Mouse (Mus musculus): ENCODE data around the gene Cgas.

Cgas gene

DNA sequence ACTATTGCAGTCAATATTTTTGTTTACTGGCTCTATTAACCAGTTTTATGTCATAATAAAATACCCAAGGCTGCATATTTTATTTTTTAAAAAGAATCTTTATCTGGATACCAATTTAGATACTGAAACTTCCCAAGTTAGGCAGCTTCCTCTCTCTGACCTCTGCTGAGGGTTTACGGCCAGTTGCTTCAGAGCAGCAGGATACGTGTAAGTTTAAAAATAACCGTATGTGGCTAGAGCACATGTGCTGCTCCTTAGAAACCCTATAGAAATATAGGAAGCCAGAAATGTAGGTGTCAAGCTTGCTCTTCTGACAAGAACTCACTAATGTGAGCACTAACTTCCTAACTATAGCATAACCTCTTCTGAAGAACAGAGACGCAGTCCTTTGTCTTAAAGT, 20.3 kb upstream of the Cgas start:
- in situ Hi-C loops (cut with MboI; ENCODE audit: low sequenced_read_pairs): no loop called here

DNA sequence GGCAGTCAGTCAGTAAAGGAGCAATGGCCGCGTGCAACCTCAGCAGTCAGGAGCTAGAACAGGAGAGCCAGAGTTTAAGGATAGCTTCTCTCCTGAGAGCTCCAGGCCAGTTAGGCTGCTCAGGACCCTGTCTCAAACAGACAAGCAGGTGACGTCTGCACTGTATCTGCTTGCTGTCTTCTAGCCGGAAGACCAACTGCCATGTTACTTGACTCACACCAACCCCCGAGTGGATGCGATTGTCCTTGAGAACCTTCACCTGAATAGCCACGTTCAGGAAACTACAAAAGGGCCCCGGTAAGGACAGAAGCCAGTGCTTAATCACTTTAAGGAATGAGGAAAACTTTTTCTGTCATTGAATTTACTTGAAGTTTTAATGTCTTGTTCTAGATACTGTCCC, 14.0 kb upstream of the Cgas start:
- in situ Hi-C loops (cut with MboI; ENCODE audit: low sequenced_read_pairs): no loop called here

DNA sequence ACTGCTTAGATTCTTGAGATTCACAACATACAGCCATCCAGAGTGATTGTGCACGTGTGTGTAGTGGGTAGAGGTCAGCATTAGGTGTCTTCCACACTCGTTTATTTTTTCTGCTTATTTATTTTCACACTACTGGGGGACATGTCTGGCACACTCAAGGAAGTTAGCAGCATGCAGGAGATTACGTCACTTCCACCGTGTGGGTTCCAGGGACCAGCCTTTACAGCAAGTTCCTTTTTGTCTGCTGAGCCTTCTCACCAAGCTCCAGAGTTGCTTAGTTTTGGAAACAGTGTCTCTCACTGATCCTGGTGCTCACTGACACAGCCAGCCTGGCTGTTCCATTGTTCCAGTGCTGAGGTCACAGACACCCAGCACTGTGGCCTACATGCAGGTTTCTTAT, 8.3 kb upstream of the Cgas start:
- in situ Hi-C loops (cut with MboI; ENCODE audit: low sequenced_read_pairs): no loop called here

DNA sequence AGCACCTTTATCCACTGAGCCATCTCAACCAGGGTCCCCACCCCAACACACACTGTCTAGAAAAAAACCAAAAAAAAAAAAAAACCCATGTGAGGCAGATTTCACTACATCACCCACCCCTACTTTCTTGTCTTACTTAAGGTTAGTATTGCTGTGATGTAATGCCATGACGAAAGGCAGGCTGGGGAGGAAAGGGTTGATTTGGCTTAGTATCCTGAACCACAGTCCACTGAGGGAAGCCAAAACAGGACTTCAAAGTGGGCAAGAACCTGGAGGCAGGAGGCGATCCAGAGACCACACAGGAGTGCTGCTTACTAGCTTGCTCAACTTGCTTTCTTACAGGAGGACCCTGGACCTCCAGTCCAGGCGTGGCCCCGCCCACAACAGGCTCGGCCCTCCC, 7.4 kb upstream of the Cgas start:
- in situ Hi-C loops (cut with MboI; ENCODE audit: low sequenced_read_pairs): no loop called here

DNA sequence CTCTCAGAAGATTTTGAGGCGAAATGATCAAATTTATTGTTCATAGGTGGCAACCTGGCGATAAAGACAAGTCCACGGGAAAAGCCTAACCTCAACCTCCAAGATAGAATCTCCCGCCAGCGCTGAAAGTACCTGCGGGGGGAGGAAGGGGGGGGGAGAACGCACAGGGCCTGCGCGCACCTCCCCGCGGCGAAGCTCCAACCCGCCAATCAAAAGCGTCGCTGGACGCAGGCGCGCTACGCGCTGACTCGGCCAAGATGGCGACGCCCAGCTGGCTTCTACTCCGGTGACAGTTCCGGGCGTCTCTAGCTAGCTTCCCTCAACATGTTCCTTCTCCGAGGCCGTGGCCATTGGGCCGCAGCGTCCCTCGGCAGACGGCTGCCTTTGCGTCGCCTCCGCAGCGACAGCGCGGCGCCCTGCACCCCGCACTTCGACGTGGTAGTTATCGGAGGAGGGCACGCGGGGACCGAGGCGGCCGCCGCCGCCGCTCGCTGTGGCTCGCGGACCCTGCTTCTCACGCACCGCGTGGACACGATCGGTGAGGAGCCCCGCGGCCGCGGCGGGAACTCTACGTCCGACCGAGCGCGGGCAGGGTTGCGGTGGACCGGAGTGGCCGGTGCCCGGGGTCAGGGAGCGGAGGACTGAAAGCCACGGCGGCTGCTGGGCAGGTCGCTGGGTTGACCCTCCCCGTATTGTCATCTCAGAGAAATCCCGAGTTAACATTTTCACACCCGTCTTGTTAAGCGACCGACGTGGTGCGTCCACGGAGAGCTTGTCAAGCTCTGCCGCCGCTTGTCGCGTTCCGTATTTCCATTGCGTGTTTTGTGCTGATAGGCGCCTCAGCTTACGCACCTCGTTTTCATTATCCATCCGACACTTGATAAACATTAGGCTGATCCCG, 5.2 kb upstream of the Cgas start, which contains the start of the genes Mto1 and Gm17324:
Mto1 (plus strand) TSS at position 236 of the 901 bp plus-strand sequence.
Gm17324 (minus strand) TSS at position 814 of the 901 bp plus-strand sequence.
- in situ Hi-C loops (cut with MboI; ENCODE audit: low sequenced_read_pairs): no loop called here

DNA sequence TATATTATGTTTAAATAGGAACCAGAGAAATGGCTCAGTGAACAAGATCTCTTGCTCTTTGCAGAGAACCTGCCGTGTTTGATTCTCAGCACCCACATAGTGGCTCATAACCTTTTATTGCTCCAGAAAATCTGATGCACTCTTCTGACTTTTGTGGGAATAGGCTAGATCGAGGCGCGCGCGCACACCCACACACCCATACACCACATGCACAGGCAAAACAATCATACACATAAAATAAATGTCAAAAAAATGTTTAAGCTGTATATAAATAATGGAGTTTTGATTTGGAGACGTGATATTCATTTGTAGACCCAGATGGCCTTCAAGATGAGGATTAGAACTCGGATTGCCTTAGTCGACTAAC, 4.6 kb upstream of the Cgas start:
- in situ Hi-C loops (cut with MboI; ENCODE audit: low sequenced_read_pairs): no loop called here

DNA sequence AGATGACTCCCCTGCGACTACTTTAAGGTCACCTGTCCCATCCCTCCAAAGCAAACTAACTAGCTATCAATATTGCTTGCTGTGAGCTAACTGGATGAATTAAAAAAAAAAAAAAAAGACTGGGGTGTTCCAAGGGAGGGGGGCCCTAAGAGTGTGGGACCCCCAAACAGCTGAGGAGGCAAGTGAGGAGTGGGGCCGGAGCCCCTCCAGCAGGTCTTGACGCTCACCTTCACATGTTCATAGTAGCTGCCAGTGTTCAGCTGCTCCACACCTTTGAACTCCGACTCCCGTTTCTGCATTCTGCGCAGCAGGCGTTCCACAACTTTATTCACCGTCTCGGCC, 829 bp downstream of the Cgas start:
- in situ Hi-C loops (cut with MboI; ENCODE audit: low sequenced_read_pairs): no loop called here

DNA sequence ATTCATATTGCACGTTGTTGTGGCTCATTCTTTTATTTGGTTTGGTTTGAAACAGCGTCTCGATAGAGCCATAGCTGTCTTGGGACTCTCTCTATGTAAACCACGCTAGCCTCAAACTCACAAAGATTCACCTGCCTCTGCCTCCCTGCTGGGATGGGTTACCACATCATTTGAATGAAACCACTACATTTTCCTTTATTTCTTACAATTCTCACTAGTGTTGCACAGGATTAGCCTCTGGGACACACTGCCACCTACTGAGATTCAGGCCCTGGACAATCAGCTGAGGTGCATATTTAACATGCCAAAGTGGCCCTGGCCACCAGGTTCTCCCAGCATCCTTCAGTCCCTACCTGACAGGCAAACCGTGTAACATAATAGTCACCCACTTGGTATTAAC, 3.6 kb downstream of the Cgas start:
- in situ Hi-C loops (cut with MboI; ENCODE audit: low sequenced_read_pairs): no loop called here

DNA sequence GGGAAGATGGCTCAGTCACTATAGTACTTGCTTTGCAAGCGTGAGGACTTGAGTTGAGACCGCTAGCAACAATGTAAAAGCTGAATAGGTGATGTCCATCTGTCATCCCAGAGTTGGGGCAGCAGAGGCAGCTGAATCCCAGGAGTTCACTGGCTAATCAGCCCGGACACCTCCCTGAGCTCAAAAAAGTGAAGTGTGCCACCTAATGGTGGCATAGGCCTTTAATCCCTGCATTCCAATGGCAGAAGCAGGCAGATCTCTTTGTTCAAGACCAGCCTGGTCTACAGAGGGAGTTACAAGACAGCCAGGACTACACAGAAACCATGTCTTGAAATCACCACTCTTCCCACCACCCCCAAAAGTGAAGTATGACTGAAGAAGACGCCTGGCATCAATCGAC, 10.6 kb downstream of the Cgas start:
- in situ Hi-C loops (cut with MboI; ENCODE audit: low sequenced_read_pairs): no loop called here

DNA sequence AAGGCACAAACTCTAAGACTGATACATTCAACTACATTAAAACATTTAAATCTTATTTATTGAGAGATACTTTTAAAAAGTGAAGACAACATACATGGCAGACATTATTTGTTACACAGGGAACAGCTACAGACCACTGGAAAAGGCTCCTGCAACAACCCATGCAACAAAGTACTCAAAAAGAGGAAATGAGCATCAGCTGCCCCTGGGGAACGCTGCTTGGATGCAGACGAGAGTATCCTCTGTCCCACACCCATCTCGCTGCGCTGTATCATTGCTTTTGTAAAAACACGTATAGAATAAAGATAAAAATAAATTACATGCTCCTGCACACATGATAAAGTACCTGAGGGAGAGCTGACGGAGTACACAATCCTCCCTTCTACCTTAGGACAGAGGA, 12.6 kb downstream of the Cgas start:
- in situ Hi-C loops (cut with MboI; ENCODE audit: low sequenced_read_pairs): no loop called here

DNA sequence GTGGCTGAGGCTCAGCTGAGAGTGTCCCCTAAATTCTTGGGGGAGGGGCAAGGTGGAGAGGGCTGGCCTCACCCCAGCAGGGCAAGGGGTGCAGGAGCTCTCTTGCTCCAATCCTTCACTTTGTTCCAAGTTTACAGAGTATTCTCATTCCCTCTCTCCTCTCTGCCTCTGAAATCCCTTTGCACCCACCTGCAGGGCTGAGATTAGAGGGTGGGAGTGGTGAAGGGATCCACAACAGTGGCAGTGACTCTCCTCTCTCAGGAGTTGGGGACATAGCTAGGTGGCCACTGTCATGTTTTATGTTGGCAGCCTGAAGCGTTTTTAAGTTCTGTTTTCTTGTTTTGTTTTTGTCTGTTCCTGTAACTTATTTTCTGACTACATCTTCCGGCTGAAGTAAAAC, 13.5 kb downstream of the Cgas start:
- in situ Hi-C loops (cut with MboI; ENCODE audit: low sequenced_read_pairs): no loop called here

DNA sequence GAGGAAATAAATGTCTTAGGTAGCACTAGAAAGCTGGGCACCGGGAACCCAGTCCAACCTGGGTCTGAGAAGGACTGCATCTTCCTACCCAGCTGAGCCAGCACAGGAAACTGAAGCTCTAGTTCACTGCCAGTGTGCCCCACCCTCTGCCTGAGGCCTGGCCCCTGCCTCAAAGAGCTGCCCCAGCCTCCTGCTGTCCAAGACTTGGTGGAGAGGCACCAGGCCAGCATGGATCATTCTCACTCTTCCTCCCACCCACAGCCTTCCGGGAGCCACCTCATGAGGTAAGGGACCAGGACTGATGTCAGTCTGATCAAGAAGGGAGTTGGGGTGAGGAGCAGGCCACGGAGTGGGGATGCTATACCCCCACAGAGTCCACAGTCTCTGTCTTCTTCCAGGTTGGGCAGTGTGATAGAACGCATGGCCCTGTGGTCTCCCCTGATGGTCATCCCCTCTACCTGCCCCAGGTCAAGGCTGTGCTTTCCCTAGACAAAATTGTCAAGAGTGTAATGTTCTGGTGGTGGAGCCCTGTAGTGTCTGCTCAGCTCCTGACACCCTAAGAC, 14.1 kb downstream of the Cgas start:
- in situ Hi-C loops (cut with MboI; ENCODE audit: low sequenced_read_pairs): no loop called here

DNA sequence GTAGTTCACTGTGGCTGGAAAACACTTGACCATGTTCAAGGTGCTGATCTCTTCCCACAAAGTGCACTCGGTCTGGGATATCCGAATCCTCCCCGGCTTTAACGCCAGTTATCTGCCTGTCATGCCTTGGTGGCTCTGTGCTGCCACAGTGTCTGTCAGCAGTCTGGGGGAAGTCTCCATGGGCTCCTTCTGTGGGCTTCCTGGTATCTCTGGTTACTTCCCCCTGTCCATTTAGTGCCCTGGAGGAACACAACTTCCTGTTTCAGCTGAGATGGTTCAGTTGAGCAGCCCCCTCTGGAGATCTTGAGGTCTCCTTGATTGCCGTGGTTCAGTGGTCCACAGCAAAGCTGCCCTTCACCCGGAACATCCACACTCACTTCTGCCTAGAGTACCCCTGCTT, 14.9 kb downstream of the Cgas start:
- in situ Hi-C loops (cut with MboI; ENCODE audit: low sequenced_read_pairs): no loop called here

DNA sequence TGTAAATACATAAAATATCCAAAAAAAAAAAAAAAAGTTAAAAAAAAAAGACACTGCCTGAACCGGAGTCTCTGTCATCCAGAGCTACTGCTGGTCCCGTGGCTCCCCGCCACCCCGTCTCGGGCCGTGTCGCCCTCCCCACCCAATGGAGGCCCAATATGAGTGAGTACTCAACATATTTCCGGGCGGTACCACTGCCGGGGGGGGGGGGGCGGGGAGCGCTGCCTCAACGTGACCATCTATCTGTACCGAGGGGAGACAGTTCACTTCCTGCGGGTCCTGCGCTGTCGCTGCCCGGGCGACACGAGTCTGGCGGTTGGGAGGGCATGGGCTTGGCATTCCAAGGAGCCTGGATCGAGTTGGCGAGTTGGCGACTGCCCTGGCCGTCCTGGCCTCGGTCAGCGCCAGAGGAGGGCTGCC, 15.7 kb downstream of the Cgas start:
- in situ Hi-C loops (cut with MboI; ENCODE audit: low sequenced_read_pairs): no loop called here

DNA sequence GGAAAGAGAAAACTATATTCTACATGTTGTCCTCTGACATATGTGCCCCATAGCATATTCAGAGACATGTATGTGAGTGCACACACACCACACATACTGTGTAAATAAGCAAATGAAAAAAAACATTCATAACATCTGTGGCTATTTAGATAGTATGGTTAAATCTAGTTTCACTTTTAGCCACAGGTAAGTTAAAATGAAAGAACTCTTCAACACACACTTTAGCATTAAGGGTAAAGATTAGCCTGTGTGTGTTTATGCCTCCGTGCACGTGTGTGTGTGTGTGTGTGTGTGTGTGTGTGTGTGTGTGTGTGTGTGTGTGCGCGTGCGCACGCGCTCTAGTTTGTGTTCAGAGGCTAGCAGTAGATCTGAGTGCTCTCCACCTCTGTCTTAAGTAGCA, 41.4 kb downstream of the Cgas start:
- in situ Hi-C loops (cut with MboI; ENCODE audit: low sequenced_read_pairs): no loop called here

DNA sequence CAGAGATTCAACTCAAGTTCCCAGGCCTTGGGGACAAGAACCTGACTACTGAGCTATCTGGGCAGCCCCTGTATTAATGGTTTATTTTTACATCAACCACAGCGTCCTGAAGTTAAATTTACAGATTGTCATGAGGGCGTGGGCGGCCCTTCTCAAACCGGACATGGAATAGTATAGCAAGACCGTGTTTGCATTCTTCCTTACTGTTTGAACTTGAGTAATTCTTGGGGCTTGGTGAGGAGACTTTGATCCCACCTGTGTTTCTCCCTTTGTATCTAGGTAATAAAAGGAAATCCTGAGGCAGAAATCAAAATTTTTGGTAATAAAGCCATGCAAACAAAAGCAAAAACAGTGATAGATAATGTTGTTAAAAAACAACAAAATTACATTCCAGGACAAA, 42.5 kb downstream of the Cgas start:
- in situ Hi-C loops (cut with MboI; ENCODE audit: low sequenced_read_pairs): no loop called here

DNA sequence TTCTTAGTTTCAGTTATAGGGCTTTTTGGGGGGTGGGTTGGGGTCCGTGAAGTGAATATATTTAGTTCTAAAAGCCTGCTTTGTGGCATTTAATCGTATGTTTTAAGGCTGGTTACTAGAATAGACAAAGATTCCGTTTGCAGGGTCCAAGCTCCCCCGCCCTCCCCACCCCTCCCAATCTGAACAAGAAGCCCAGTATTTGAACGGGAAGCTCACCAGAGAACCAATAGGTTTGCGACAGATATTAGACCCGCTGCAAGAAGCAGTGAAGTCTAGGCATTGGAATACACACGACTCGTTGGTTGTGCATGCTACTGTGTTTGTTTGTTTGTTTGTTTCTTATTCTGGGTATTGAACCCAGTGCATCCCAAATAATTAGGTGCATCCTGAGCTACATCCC, 46.5 kb downstream of the Cgas start:
- in situ Hi-C loops (cut with MboI; ENCODE audit: low sequenced_read_pairs): no loop called here

DNA sequence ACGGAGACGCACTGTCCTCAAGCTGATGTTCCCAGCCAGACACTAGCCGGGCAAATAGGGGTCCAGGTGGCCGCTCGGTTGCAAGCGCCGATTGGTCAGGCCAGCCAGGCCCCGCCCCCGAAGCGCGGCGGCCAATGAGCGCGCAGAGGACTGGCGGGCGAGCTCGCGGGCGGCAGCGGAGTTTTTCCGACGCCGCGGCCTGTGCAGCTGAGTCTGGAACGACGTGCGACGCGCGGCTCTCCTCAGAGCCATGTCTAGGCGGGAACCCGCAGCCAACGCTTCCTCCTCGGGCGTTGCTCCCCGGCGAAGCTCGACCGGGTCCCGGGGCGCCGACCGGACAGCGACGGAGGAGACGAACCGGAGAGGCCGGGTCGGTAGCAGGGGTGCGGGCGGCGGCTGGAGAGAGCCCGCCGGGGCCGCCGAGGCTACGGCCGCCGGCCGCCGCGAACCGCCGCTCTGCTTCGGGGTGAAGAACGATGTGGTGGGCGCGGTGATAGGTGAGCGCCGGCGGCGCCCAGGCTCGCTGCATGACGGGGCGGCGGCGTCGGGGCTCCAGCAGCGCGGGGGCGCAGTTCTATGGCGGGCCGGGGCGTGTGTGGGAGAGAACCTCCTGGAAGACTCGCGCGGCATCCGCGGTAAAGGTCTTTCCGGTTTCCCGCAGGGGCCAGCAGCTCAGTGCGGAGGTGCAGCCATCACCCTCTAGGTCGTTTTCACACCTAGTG, 47.2 kb downstream of the Cgas start, which contains the start of gene Ddx43:
Ddx43 (plus strand) TSS at position 148 of the 722 bp plus-strand sequence.
- in situ Hi-C loops (cut with MboI; ENCODE audit: low sequenced_read_pairs): no loop called here

DNA sequence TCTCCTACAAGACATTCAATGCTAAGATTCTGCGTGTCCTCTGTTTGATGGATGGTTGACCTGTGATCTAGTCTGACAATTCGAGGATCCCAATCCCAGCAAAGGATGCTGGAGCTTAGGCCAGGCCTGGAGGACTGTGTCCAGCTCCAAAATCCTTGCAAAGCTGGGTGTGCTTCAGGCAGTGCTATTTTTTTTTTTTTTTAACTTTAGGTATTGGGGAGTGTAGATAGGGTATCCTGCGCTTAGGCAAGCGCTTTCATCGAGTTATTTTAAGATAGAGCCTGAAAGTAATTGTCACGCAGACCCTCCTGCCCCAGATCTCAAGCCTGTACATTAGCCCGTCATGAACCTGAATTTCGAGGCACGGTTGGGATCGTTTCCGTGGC, 47.8 kb downstream of the Cgas start:
- in situ Hi-C loops (cut with MboI; ENCODE audit: low sequenced_read_pairs): no loop called here

DNA sequence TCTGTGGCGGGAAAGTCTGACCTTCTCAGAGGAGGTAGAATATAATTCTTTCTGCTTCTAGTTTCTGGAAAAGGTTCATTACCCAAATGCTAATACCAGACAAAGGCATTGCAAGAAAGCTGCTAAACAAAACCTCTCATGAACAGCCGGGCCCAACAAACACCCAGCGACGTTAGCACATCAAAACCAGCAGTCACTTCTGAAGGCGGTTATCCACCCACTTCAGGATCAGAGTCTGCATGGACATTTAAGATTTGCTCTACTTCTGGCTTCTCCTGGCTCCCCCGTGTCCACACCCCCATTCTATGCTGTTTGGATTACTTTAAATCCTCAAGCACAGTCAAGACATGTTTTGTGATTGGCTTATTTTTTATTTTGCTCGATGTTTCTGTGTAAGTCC, 48.4 kb downstream of the Cgas start:
- in situ Hi-C loops (cut with MboI; ENCODE audit: low sequenced_read_pairs): no loop called here

DNA sequence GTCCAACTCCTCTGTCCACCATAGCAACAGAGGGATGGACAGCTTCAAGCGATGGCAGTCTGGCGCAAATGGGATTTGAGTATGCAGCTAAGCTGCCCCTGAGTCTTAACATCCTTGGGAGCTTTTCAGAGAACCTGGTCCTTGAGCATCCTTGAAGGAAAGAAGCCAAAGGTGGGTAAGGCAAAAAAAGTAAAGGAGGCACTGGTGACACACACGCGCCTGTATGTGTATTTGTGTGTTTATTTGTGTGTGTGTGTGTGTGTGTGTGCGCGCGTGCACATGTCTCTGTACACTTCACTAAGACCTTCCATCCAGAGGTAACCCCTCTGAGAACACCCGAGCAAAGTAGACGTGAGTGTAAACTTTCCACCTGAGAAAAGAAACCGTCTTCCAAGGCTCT, 49.3 kb downstream of the Cgas start:
- in situ Hi-C loops (cut with MboI; ENCODE audit: low sequenced_read_pairs): no loop called here

DNA sequence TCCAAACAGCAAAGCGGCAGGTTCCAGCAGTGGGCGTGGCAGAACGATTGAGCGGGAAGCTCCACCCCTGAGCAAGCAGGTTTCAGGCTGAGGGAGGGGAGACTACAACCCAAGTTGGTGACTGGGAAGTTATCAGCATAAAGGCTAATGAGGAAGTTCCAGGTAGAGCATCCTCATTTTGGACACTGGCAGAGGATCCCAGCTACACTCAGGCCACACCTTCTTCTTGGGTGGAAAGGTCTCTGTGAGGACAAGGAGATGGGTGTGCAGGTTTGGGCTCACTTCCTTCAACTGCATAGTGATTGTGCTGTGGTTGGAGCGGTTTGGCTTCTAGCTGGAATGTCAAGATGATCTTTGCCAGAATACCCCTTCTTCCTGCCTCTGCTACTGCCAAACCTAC, 53.1 kb downstream of the Cgas start:
- in situ Hi-C loops (cut with MboI; ENCODE audit: low sequenced_read_pairs): no loop called here
